Mouse (Mus musculus) ovary, postnatal 14 days (tissue): Measurements from ENCODE around the gene Lsg1.

Experiments
- DNase-seq: peaks from one replicate; pipeline ENCODE4 v3.0.0; 2022; ENCODE audit warnings: low spot score

Lsg1 gene

GRCm38 (mm10) chr16:30587494-30588327 is at the start of gene Lsg1:
TSS of gene Lsg1 (minus strand) at chr16:30587592.
- DNase-seq, result peak; percentile 82

DNA sequence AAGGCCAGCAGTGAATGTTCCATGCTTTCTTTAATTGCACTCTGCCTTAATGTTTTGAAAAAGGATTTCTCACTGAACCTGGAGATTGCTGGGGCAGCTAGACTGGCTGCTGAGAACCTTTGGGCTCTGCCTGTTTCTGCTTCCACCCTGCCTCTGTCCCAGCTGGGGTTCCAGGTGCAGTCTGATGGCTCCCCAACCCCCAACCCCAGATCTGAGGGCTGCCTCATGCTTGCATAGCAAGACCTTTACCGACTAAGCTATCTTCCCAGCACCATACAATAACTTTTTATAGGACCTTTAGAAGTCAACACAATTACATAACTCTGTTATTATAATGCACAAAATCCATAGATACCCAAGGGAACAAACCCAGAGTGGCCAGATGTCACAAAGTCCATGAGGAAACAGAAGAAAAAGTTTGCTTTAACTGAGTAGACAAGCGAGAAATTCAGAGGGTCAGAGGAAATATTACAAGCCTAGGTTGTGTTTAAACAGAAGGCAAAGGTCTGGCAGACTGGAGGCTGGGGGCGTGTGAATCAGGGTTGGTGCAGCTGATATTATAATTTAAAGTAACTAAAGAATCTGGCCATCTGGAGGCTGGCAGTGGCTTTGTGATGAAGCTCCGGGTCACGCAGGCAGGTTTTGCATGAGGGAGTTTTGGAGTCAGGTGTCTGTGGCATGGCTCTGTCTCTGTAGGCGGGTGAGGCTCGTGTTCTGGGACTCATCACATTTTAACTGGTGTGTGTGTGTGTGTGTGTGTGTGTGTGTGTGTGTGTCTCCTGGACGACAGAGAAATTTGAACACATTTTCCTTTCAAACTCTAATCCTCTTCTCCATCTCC is 46.7 kb upstream of the Lsg1 start:
- no peak for DNase-seq

- DNase-seq, result no peak
Measured at GRCm38 (mm10) chr16:30629509-30629908, 42.1 kb upstream of the Lsg1 start.

DNA sequence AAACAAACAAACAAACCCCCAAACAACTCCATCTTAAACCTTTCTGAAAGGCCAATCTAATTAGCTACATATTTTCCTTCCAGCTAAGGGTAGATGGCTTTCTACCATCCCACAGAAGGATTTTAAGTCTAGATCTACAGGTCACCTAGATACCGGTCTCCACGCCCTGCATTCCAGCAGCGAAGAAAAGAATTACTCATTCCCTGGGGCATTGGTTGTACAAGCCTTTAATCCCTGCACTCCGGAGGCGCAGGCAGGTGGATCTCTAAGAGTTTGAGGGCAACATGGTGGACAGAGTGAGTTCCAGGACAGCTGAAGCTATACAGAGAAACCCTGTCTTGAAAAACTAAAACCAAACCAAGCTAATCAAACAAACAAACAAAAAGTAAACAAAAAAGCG is 41.0 kb upstream of the Lsg1 start:
- no peak for DNase-seq

- no peak for DNase-seq
Measured at GRCm38 (mm10) chr16:30627586-30628337, 40.4 kb upstream of the Lsg1 start.

- DNase-seq, result no peak
Measured at GRCm38 (mm10) chr16:30624640-30625039, 37.2 kb upstream of the Lsg1 start.

GRCm38 (mm10) chr16:30623645-30624044 is 36.3 kb upstream of the Lsg1 start:
- no peak for DNase-seq

GRCm38 (mm10) chr16:30616281-30616680 is 28.9 kb upstream of the Lsg1 start:
- no peak for DNase-seq

DNA sequence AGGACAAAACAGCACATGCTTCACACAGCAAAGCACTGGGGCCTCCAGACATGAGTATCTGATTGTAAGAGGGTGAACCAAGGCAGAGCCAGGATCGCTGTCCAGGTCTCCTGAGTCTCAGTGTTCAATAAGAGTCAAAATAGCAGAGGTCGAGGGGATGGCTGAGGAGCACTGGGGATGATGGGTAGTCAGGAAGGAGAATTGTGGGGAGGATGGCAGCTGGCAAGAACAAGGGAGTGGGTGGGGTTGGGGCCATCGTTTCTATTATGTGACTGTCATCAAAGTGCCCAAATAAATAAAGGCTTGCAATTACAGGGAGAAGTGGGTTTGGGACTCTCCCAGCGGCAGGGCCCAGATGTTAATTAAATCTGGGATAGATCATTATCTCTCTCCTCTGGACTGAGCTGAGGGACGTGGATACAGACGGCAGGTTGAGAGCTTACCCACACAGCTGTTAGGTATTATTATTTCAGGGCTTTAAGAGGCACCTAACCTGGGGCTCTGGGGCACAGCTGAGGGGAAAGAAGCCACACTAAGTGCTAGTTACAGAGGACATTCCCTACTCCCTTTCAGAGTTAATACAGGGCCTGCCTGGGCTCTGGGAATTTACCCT is 27.4 kb upstream of the Lsg1 start:
- no peak for DNase-seq

DNA sequence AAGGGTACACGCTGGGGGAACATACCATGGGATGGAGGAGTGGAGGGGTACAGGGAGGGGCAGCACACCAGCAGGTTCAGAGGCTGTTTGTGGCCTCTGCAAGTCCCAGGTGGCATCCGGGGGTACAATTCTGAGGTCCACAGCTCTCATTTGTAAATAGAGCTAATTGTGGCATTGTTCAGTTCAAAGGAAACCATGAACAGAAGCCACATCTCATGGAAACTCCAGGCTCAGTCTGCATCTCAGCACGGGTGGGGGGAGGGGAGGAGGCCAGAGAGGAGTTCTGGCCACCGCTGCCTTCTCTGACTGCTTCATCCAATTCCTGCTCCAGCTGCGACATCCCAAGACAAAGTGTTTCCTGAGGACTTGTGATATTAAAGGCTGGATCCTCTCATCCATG is 26.7 kb upstream of the Lsg1 start:
- DNase-seq, result no peak

- no peak for DNase-seq
Measured at GRCm38 (mm10) chr16:30613122-30613521, 25.7 kb upstream of the Lsg1 start.

- DNase-seq, result no peak
Measured at GRCm38 (mm10) chr16:30611331-30611730, 23.9 kb upstream of the Lsg1 start.

DNA sequence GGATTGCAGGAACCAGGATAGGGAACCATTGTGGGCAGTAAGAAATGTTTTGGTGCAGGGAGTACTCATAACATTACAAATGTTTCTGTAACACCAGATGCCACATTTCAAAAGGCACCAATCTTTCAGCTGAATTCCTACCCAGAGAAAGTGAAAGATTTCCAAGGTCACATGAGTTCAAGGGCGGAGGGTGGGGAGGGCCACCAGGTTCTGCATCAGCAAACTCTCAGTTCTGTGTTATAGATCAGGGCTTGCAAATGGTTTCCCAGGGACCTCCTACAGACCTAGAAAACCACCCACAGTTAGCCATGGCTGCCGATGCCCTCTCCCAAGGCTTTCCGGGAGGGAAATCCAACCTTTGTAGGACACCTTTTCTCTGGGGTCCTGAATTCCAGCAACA is 20.5 kb upstream of the Lsg1 start:
- DNase-seq, result no peak

- no peak for DNase-seq
Measured at GRCm38 (mm10) chr16:30605528-30605927, 18.1 kb upstream of the Lsg1 start.

- DNase-seq, result no peak
Measured at GRCm38 (mm10) chr16:30604807-30605137, 17.4 kb upstream of the Lsg1 start.

DNA sequence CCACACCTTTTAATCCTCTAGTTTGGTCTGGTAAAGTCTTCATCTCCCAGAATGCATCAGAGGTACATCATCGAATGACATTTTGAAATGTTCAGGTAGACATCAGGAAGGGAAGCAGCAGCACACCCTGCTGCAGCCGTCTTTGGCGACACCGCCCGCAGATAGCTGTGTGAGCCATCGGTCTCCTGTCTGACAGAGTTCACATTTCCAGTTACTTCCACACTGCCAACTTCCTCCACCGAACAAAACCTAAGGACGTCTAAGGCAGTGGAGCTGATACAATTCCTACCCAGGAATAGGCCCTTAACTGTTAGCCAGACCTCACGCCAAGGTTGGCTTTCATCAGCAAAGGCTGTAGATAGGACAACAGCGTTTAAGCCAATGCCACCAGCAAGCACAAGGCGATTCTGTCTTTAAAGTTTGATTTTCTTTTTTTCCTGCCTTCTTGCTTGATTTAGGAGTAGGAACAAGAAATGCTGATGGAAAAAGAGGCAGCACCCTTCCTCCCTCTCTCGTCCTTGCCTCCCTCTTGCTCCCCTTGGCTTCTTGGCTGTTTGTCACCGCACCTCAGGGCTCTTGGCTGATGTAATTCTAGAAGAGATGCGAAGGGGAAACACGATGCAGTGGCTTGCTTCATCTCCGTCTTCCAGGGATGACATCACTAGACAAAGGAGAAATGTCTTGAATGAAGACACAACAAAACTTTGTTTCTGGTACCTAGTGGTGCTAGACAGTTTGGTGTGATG is 16.8 kb upstream of the Lsg1 start:
- DNase-seq, result no peak

GRCm38 (mm10) chr16:30603531-30603842 is 16.1 kb upstream of the Lsg1 start:
- DNase-seq, result no peak

DNA sequence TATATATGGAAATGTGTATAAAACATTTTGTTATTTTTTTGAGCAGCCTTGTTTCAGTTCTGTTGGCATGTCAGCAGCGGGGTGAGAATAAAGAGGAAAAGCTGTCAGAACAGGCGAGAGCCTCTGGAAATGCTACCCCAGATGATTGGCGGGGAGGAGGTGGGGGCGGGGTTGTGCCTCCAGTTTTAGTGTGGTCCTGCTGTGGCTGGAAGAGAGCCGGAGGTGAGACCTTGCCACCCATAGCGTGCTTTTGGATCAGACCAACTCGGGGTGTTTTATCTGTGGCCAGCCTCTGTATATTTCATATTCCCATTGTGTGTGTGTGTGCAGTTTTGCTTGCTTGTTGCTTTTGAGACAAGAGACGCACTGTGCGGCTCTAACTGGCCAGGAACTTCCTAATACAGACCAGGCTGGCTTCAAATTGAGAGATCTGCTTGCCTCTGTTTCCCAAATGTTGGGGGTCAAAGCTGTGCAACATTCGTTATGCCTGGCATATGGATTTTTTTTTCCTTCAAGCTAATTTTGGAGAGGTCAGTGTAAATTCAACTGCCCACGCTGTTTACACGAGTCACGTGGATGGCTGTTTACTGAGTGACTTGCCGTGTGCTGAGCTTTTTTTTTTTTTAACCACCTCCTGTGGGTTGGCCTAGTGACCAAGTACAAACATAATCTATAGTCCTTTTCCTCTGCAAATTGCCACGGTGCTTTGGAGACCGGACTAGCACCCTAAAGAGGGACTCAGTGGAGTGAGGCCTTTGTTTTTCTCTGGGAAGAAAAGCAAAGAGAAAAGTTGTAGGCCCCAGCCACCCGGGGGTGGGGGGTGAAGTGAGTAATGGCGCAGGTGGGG is 15.5 kb upstream of the Lsg1 start:
- no peak for DNase-seq

DNA sequence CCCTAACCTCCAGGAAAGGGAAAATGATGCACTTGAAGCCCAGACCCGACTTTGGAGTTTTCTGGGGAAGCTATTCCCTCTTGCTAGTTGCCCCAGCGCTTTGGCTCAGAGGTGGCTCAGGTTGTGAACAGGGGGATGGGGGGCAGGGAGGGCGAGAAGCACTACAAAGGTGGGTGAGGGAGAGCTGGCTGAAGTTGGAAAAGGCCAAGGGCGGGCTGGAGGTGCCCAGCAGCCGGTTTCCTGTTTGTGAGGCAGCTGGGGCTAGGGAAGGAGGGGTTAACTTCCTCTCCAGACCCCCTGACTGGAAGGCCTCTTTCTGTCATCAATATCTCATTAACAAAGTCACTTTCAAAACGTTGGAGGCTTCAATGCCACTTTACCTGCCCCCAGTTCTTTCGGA is 14.6 kb upstream of the Lsg1 start:
- no peak for DNase-seq

DNA sequence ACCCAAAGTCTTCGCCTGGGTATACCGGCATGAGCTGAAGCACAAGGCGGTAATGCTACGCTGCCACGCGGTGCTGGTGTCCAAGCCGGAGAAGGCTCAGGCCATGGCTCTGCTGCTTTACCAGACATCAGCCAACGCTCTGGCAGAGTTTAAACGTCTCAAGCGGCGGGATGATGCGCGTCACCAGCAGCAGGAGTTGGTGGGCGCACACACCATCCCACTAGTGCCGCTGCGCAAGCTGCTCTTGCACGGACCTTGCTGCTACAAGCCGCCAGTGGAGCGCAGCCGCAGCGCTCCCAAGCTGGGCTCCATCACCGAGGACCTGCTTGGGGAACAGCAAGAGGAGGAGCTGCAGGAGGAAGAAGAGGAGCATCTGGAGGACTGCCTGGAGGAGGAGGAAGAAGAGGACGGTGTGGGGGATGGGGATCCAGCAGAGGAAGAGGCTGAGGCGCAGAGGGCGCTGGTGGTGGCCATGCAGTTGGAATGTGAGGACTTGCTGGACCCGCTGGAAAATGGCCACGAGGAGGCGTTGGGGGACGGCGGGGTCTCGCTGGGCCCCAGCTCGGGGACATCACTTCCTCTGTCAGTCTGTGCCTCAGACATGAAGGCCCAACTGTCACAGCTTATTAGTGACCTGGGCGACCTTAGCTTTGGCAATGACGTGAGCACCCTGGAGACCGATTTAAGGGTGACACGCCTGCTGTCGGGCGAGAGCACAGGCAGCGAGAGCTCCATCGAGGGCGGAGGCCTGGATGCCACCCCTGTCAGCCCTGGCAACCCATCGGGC is 13.8 kb upstream of the Lsg1 start:
- DNase-seq, result no peak
